Mouse (Mus musculus) myocyte (in vitro differentiated cells): Measurements from ENCODE around the gene Hirip3. TPM values are rescaled to one million over a fixed set of nuclear protein-coding genes. Genes with fewer than 3 reads are reported as not detected.

ENCODE experiments used
- H3K27me3 ChIP-seq: one replicate; pipeline ENCODE4 v1.6.1; 2011; ENCODE audit not compliant: control insufficient read depth, insufficient read depth, insufficient read length
- H3K36me3 ChIP-seq: one replicate; pipeline ENCODE4 v1.6.1; 2011; ENCODE audit not compliant: control insufficient read depth, insufficient read depth
- H3K4me2 ChIP-seq: one replicate; pipeline ENCODE4 v1.6.1; 2011; ENCODE audit warnings: low read depth, control low read depth
- H3K4me3 ChIP-seq: one replicate; pipeline ENCODE4 v1.5.1; 2011; ENCODE audit warnings: mild to moderate bottlenecking, control low read depth, moderate library complexity
- H3K79me2 ChIP-seq: one replicate; pipeline ENCODE4 v1.6.1; 2011; ENCODE audit not compliant: control insufficient read depth, insufficient read depth
- H3ac ChIP-seq: one replicate; pipeline ENCODE4 v1.6.1; 2011; ENCODE audit not compliant: control insufficient read depth, insufficient read length
- CEBPB ChIP-seq: IDR thresholded peaks from 2 replicates; pipeline ENCODE4 v1.6.1; 2011; ENCODE audit warnings: mild to moderate bottlenecking, moderate library complexity; ENCODE audit not compliant: poor library complexity, insufficient read depth, severe bottlenecking
- E2F4 ChIP-seq: IDR thresholded peaks from one replicate; pipeline ENCODE4 v1.6.1; 2011; ENCODE audit warnings: mild to moderate bottlenecking, control low read depth, moderate library complexity; ENCODE audit not compliant: insufficient read depth
- MAX ChIP-seq: IDR thresholded peaks from one replicate; pipeline ENCODE4 v1.6.1; 2011; ENCODE audit warnings: low read depth, mild to moderate bottlenecking, control low read depth
- MYOD1 ChIP-seq, 3 experiments: IDR thresholded peaks; one replicate each; pipeline ENCODE4 v1.6.1; 2011; ENCODE audit warnings: control low read depth in 2 of 3, low read depth in 2 of 3, mild to moderate bottlenecking in 2 of 3, moderate library complexity in 1 of 3; ENCODE audit not compliant: insufficient read length in 2 of 3, control insufficient read depth in 1 of 3
- MYOG ChIP-seq, 3 experiments: IDR thresholded peaks; one replicate each; pipeline ENCODE4 v1.6.1; 2011; ENCODE audit warnings: control low read depth in 2 of 3, low read depth in 2 of 3, mild to moderate bottlenecking in 2 of 3; ENCODE audit not compliant: insufficient read length in 2 of 3, control insufficient read depth in 1 of 3, insufficient read depth in 1 of 3
- POLR2A ChIP-seq: IDR thresholded peaks from one replicate; pipeline ENCODE4 v1.6.1; 2011; ENCODE audit warnings: low read depth, mild to moderate bottlenecking, control low read depth, moderate library complexity; ENCODE audit not compliant: insufficient read length
- POLR2AphosphoS2 ChIP-seq: IDR thresholded peaks from one replicate; pipeline ENCODE4 v1.6.1; 2011; ENCODE audit warnings: low read depth, control low read depth; ENCODE audit not compliant: insufficient read length
- REST ChIP-seq: IDR thresholded peaks from one replicate; pipeline ENCODE4 v1.6.1; 2011; ENCODE audit warnings: mild to moderate bottlenecking, control low read depth, moderate library complexity; ENCODE audit not compliant: insufficient read depth, insufficient read length
- SRF ChIP-seq: IDR thresholded peaks from one replicate; pipeline ENCODE4 v1.6.1; 2011; ENCODE audit warnings: low read depth; ENCODE audit not compliant: control insufficient read depth, insufficient read length
- TCF12 ChIP-seq: IDR thresholded peaks from one replicate; pipeline ENCODE4 v1.6.1; 2011; ENCODE audit warnings: mild to moderate bottlenecking, control low read depth; ENCODE audit not compliant: poor library complexity, insufficient read depth, severe bottlenecking
- TCF3 ChIP-seq: IDR thresholded peaks from one replicate; pipeline ENCODE4 v1.6.1; 2011; ENCODE audit warnings: low read depth, control low read depth; ENCODE audit not compliant: insufficient read length
- USF1 ChIP-seq: IDR thresholded peaks from one replicate; pipeline ENCODE4 v1.6.1; 2011; ENCODE audit warnings: low read depth, mild to moderate bottlenecking, control low read depth, moderate library complexity
- polyA plus RNA-seq: library from polyadenylated mRNA; unstranded; fragments of >200 nt; fragmentation: generic; extraction: Trizol; gene quantifications from one replicate; pipeline ENCODE4 v1.2.1, GENCODE M21; 2012; ENCODE audit warnings: missing spikeins

The Hirip3 gene
- polyA plus RNA-seq, 1 experiment, result 16.2 TPM

DNA sequence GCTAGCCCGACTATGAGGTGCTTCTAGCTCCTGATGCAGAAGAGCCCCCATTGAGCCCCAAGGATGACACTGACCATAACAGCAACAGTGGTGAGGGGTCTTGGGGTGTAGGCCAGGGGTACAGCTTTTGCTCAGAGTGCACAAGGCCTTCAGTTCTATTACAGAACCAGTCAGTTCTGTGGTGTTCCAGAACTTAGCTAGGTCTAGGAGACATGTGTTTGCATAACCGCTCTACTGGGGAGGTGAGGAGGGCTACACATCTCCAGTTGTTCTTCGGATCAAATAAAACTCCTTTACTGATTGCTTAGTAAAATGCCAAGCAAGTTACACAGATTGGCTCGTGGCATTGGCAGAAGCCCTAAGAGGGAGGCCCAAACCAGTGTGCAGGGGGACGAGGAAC, 30.2 kb upstream of the Hirip3 start, which contains the start of gene 4930451I11Rik:
Gene 4930451I11Rik (minus strand): TSS at position 101 of the 400 bp plus-strand sequence.
- Histone ChIP-seq H3K4me3 (no peak within 1 kb of the TSS), H3K4me2 (no peak within 1 kb of the TSS), H3K79me2 (no peaks in the 10 kb centered on the region), H3K36me3 (no peaks in the 10 kb centered on the region), H3K27me3 (peaks cover 70% of the 10 kb centered on the region), H3ac (no peak within 1 kb of the TSS)
- TF ChIP-seq TCF3, result no peak
- no peak for TF ChIP-seq MYOG (IDR thresholded peaks at IDR 0.05; ENCODE audit: control insufficient read depth in 1 of 3, insufficient read depth in 1 of 3, insufficient read length in 2 of 3, low read depth in 2 of 3)
- TF ChIP-seq REST, result no peak
- no peak for TF ChIP-seq MAX
- TF ChIP-seq SRF, result no peak
- TF ChIP-seq USF1, result no peak

DNA sequence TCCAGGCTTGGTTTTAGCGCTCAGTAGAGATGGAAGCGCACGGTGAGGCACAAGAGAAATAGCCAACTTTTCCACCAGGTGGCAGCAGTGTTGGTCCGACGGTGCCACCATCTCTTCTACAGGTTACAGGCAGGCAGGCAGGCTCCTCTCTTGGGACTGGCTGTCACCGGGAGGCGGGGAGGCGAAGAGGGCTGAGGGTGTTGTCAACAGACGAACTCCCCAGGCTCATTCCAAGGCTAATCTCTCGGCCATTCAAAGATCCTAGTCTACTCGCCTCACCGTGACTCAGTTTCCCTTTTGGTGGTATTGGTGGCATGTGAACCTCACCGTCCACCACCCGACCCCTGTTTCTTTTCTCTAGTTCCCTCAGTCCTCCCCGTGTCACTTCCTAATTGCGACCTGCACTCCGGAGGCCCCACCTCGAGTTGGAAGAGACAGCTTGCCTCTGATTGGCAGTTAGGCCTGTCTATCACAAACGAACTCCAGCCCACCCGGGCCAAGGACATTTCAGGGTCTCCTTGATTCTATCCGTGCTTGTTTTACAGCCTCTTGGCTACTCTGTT, 29.7 kb upstream of the Hirip3 start:
- Histone ChIP-seq H3ac (no peak overlapping the region), H3K27me3 (peaks cover 70% of the 10 kb centered on the region), H3K36me3 (no peaks in the 10 kb centered on the region), H3K4me2 (no peak overlapping the region), H3K4me3 (no peak overlapping the region), H3K79me2 (no peaks in the 10 kb centered on the region)
- no peak for TF ChIP-seq MAX
- TF ChIP-seq POLR2A, result no peak
- no peak for TF ChIP-seq POLR2AphosphoS2
- TF ChIP-seq USF1, result no peak
- TF ChIP-seq E2F4, result no peak
- TF ChIP-seq TCF3, result no peak
- no peak for TF ChIP-seq SRF
- no peak for TF ChIP-seq CEBPB

DNA sequence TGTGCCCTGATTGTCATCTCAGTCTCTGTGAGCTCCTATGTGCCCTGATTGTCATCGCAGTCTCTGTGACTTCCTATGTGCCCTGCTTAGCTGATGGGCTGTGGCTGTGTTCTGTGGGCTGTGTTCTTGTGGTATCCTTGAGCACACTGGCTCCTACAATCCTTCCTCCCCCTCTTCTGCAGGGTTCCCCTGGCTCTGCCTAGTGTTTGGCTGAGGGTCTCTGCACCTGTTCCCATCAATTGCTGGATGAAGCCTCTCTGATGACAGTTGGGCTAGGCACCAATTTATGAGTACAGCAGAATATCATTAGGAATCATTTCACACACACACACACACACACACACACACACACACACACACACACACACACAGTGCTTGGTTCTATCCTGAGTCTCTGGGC, 28.5 kb upstream of the Hirip3 start:
- Histone ChIP-seq H3K79me2 (no peaks in the 10 kb centered on the region), H3K27me3 (peaks cover 63% of the 10 kb centered on the region), H3K4me3 (no peak overlapping the region), H3ac (no peak overlapping the region), H3K4me2 (no peak overlapping the region), H3K36me3 (no peaks in the 10 kb centered on the region)
- peak in 1 of 3 experiments; percentile 36 for TF ChIP-seq MYOD1 (IDR thresholded peaks at IDR 0.05; ENCODE audit: control insufficient read depth in 1 of 3, insufficient read length in 2 of 3, low read depth in 2 of 3)
- TF ChIP-seq TCF12, result no peak
- TF ChIP-seq MAX, result no peak
- TF ChIP-seq USF1, result no peak
- no peak for TF ChIP-seq POLR2AphosphoS2

DNA sequence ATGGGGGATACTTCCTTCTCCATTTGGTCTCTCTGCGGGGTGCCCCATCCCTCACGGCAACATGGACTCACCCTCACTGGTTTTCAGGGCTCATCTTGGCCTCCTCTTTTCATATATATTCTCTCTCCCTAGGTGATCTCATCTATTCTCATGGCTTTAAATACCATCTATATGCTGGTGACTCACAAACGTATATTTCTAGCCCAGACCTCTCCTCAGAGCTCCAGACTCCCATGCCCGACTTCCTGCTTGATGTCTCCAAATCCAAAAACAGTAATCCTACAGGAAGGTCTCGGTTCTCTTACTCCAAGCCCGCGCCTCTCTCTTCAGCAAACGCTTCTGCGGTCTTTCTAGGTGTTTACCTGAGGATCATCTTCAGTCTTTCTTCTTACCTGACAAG, 18.5 kb upstream of the Hirip3 start:
- no peaks in the 10 kb centered on the region for H3K79me2 ChIP-seq
- no peak overlapping the region for H3K4me3 ChIP-seq
- no peaks in the 10 kb centered on the region for H3K36me3 ChIP-seq
- no peak overlapping the region for H3ac ChIP-seq
- H3K27me3 ChIP-seq, result peaks cover 41% of the 10 kb centered on the region
- no peak overlapping the region for H3K4me2 ChIP-seq
- no peak for TF ChIP-seq CEBPB
- TF ChIP-seq E2F4, result no peak
- no peak for TF ChIP-seq TCF12
- TF ChIP-seq POLR2AphosphoS2, result no peak
- TF ChIP-seq USF1, result no peak
- TF ChIP-seq MYOG (IDR thresholded peaks at IDR 0.05; ENCODE audit: control insufficient read depth in 1 of 3, insufficient read depth in 1 of 3, insufficient read length in 2 of 3, low read depth in 2 of 3), result no peak

DNA sequence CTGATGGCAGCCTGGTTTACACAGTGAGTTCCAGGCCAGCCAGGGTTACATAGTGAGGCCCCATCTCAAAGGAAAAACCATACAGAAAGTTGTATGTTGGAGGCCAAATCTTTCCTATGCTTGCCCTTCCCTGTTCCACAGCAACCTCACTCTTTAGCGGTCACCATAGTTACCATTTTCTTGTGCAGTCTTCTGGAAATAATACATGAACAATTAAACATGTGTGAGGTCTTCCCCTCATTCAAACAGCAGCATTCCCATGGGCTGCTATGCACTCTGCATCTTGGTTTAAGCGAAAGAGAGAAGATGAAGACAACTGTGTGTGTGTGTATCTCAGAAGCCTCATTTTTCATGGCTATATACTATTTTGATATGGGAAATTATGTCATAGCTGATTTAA, 16.3 kb upstream of the Hirip3 start:
- TF ChIP-seq TCF12, result no peak
- no peak for TF ChIP-seq SRF
- TF ChIP-seq USF1, result no peak
- no peak for TF ChIP-seq MAX
- TF ChIP-seq POLR2A, result no peak
- TF ChIP-seq REST, result no peak
- TF ChIP-seq TCF3, result no peak
- TF ChIP-seq E2F4, result no peak
- TF ChIP-seq MYOG (IDR thresholded peaks at IDR 0.05; ENCODE audit: control insufficient read depth in 1 of 3, insufficient read depth in 1 of 3, insufficient read length in 2 of 3, low read depth in 2 of 3), result no peak
- Histone ChIP-seq H3K79me2 (no peaks in the 10 kb centered on the region), H3K4me3 (no peak overlapping the region), H3K36me3 (no peaks in the 10 kb centered on the region), H3K4me2 (no peak overlapping the region), H3K27me3 (peaks cover 49% of the 10 kb centered on the region), H3ac (no peak overlapping the region)
